Mouse (Mus musculus): ENCODE results near the gene Olfr613.
"Not testable (repeated sequence)": the region's sequence is repeated elsewhere in the genome, so short reads cannot be mapped to it uniquely, and the experiment has no call there.

The Olfr613 gene

GRCm38 (mm10) chr7:103547774-103548173 lies at the start of gene Olfr613:
Gene Olfr613 (plus strand): TSS chr7:103548074.
- no peak for DNase-seq (ENCODE audit: low read depth, low spot score)

- DNase-seq (ENCODE audit: low read depth, low spot score): no peak
Measured at GRCm38 (mm10) chr7:103512022-103512421, 35.9 kb upstream of the Olfr613 start, which contains the start of gene Olfr610. Gene Olfr610 (minus strand): TSS chr7:103512122.

- not testable (repeated sequence) for DNase-seq (ENCODE audit: low read depth, low spot score)
Measured at GRCm38 (mm10) chr7:103520746-103521145, 27.1 kb upstream of the Olfr613 start, which contains the start of gene Olfr611. Gene Olfr611 (minus strand): TSS chr7:103520846.

GRCm38 (mm10) chr7:103542617-103543016 lies 5.3 kb upstream of the Olfr613 start, which contains the start of gene Olfr612:
Gene Olfr612 (minus strand): TSS chr7:103542717.
- not testable (repeated sequence) for DNase-seq (ENCODE audit: low read depth, low spot score)

GRCm38 (mm10) chr7:103555779-103556178 lies 7.9 kb downstream of the Olfr613 start, which contains the start of gene Olfr615:
Gene Olfr615 (plus strand): TSS chr7:103556079.
- no peak for DNase-seq (ENCODE audit: low read depth, low spot score)

GRCm38 (mm10) chr7:103569043-103569442 lies 21.2 kb downstream of the Olfr613 start, which contains the start of gene Olfr616:
Gene Olfr616 (minus strand): TSS chr7:103569143.
- DNase-seq (ENCODE audit: low read depth, low spot score): no peak

GRCm38 (mm10) chr7:103572761-103573160 lies 24.9 kb downstream of the Olfr613 start, which contains the start of gene Olfr617:
Gene Olfr617 (plus strand): TSS chr7:103573061.
- no peak for DNase-seq (ENCODE audit: low read depth, low spot score)

- no peak for DNase-seq (ENCODE audit: low read depth, low spot score)
Measured at GRCm38 (mm10) chr7:103589803-103590202, 41.9 kb downstream of the Olfr613 start, which contains the start of gene Olfr618. Gene Olfr618 (plus strand): TSS chr7:103590103.

GRCm38 (mm10) chr7:103600275-103600674 lies 52.4 kb downstream of the Olfr613 start, which contains the start of gene Olfr619:
Gene Olfr619 (plus strand): TSS chr7:103600575.
- DNase-seq (ENCODE audit: low read depth, low spot score): no peak
